Mouse (Mus musculus) heart, postnatal 0 days (tissue): ENCODE measurements around the gene Tle3. TPM values are rescaled to one million over a fixed set of nuclear protein-coding genes. Genes with fewer than 3 reads are reported as not detected.

ENCODE experiments used
- ATAC-seq: fragments of 200-750 bp; cut with Nextera tagmentation; 2 replicates; pipeline ENCODE4 v1.8.0; 2017; ENCODE audit warnings: low read depth, moderate number of reproducible peaks, moderate library complexity; ENCODE audit not compliant: insufficient read depth
- DNase-seq: peaks from one replicate; pipeline ENCODE4 v3.0.0-alpha.2; 2016; ENCODE audit warnings: low spot score
- H3K27ac ChIP-seq: fragments of 300-500 bp; sonication (generic); 2 replicates; pipeline ENCODE4 v1.5.1; 2014; ENCODE audit warnings: low read depth, mild to moderate bottlenecking
- H3K27me3 ChIP-seq: fragments of 300-500 bp; sonication (generic); 2 replicates; pipeline ENCODE4 v1.6.1; 2014; ENCODE audit warnings: low read length, mixed read lengths; ENCODE audit not compliant: control insufficient read depth, insufficient read depth
- H3K36me3 ChIP-seq: fragments of 300-500 bp; sonication (generic); replicated peaks from 2 replicates; pipeline ENCODE4 v1.6.1; 2014; ENCODE audit warnings: low read length, mixed read lengths; ENCODE audit not compliant: control insufficient read depth, insufficient read depth
- H3K4me1 ChIP-seq: fragments of 300-500 bp; sonication (generic); 2 replicates; pipeline ENCODE4 v1.6.1; 2014; ENCODE audit warnings: antibody characterized with exemption; ENCODE audit not compliant: control insufficient read depth, insufficient read depth
- H3K4me2 ChIP-seq: fragments of 300-500 bp; sonication (generic); 2 replicates; pipeline ENCODE4 v1.6.1; 2014; ENCODE audit warnings: low read depth, mild to moderate bottlenecking, low read length, moderate library complexity
- H3K4me3 ChIP-seq: fragments of 300-500 bp; sonication (generic); 2 replicates; pipeline ENCODE4 v1.5.1; 2014; ENCODE audit warnings: low read depth, low read length
- H3K9ac ChIP-seq: fragments of 300-500 bp; sonication (generic); replicated peaks from 2 replicates; pipeline ENCODE4 v1.6.1; 2014; ENCODE audit warnings: low read depth, low read length, mixed read lengths
- H3K9me3 ChIP-seq: fragments of 300-500 bp; sonication (generic); replicated peaks from 2 replicates; pipeline ENCODE4 v1.6.1; 2016; ENCODE audit warnings: low read length; ENCODE audit not compliant: control insufficient read depth
- CTCF ChIP-seq: IDR thresholded peaks from 2 replicates; pipeline ENCODE4 v1.5.1; 2016; ENCODE audit warnings: antibody characterized with exemption, control low read depth, low read depth
- EP300 ChIP-seq: IDR thresholded peaks from 2 replicates; pipeline ENCODE4 v1.6.1; 2016; ENCODE audit warnings: antibody characterized with exemption, low read depth
- WGBS: fragments of 180-500 bp; shearing (Covaris S2); extraction: QIAGEN DNeasy Blood & Tissue Kit; methylation state at CpG from one replicate; pipeline ENCODE4 v1.1.7; 2014; 5-methylcytosine and 5-hydroxymethylcytosine counted together
- polyA plus RNA-seq: library from polyadenylated mRNA; unstranded; fragments of >200 nt; fragmentation: Nextera tagmentation; extraction: Ambion mirVana; gene quantifications from 2 replicates; pipeline ENCODE4 v1.2.1, GENCODE M21; 2015
- total RNA-seq: library from RNA; depleted of rRNA; stranded (reverse); fragments of >200 nt; gene quantifications from 2 replicates; pipeline ENCODE4 v1.2.3, GENCODE M21; 2014; ENCODE audit warnings: low replicate concordance

Tle3 gene
- total and polyA plus RNA-seq, 2 experiments from 2014 or later = 4.9 to 22.8 TPM

GRCm38 (mm10) chr9:61387797-61388196 lies 15.6 kb downstream of the Tle3 start:
- H3K27me3 ChIP-seq = peaks cover 100% of the 10 kb centered on the region
- no peaks in the 10 kb centered on the region for H3K4me1 ChIP-seq
- no peak overlapping the region for H3K9ac ChIP-seq
- peaks cover 8% of the 10 kb centered on the region; the same call in 1 of the 2 replicates for H3K36me3 ChIP-seq
- H3K9me3 ChIP-seq = no peaks in the 10 kb centered on the region
- H3K4me3 ChIP-seq = no peak overlapping the region
- TF ChIP-seq EP300 (no peak), CTCF (no peak)
- 85% methylated on average over 5 of the region's 5 CpGs for WGBS
- H3K27ac ChIP-seq = no peak overlapping the region
- DNase-seq (no peak), ATAC-seq (no peak)
- no peak overlapping the region for H3K4me2 ChIP-seq

GRCm38 (mm10) chr9:61388214-61388613 lies 16.0 kb downstream of the Tle3 start:
- H3K9me3 ChIP-seq = no peaks in the 10 kb centered on the region
- H3K4me3 ChIP-seq = no peak overlapping the region
- H3K27ac ChIP-seq = no peak overlapping the region
- no peaks in the 10 kb centered on the region for H3K4me1 ChIP-seq
- peaks cover 99% of the 10 kb centered on the region for H3K27me3 ChIP-seq
- TF ChIP-seq EP300 = no peak
- no peak for TF ChIP-seq CTCF
- H3K36me3 ChIP-seq = peaks cover 9% of the 10 kb centered on the region; the same call in 1 of the 2 replicates
- no peak overlapping the region for H3K9ac ChIP-seq
- 85% methylated on average over 12 of the region's 12 CpGs for WGBS
- no peak overlapping the region for H3K4me2 ChIP-seq
- no peak for DNase-seq
- ATAC-seq = no peak

GRCm38 (mm10) chr9:61388689-61389403 lies 16.7 kb downstream of the Tle3 start:
- ATAC-seq = no peak
- no peaks in the 10 kb centered on the region for H3K9me3 ChIP-seq
- no peak overlapping the region for H3K9ac ChIP-seq
- H3K36me3 ChIP-seq = peaks cover 15% of the 10 kb centered on the region; the same call in 1 of the 2 replicates
- peaks cover 99% of the 10 kb centered on the region for H3K27me3 ChIP-seq
- no peaks in the 10 kb centered on the region for H3K4me1 ChIP-seq
- no peak overlapping the region for H3K27ac ChIP-seq
- no peak overlapping the region for H3K4me3 ChIP-seq
- no peak for DNase-seq
- TF ChIP-seq EP300 (no peak), CTCF (no peak)
- WGBS = 69% methylated on average over 14 of the region's 14 CpGs
- H3K4me2 ChIP-seq = no peak overlapping the region

DNA sequence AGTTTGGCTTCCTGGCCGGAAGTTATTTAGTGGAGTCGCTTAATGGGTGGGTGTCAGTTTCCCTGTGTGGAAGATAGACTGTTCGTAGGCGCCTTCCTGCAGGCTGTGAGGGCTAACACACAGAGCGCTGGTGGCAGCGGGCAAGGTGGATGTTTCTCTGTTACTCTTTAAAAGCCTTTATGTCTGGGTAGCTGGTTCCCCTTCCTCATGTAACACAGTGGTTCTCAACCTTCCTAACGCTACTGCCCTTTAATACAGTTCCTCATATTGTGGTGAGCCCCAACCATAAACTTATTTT lies 17.2 kb downstream of the Tle3 start:
- 66% methylated on average over 7 of the region's 7 CpGs for WGBS
- H3K9me3 ChIP-seq = no peaks in the 10 kb centered on the region
- no peak overlapping the region for H3K4me2 ChIP-seq
- TF ChIP-seq EP300 (no peak), CTCF (no peak)
- H3K4me1 ChIP-seq = no peaks in the 10 kb centered on the region
- H3K27ac ChIP-seq = no peak overlapping the region
- DNase-seq (no peak), ATAC-seq (no peak)
- H3K4me3 ChIP-seq = no peak overlapping the region
- no peak overlapping the region for H3K9ac ChIP-seq
- H3K36me3 ChIP-seq = peaks cover 20% of the 10 kb centered on the region; the same call in 1 of the 2 replicates
- H3K27me3 ChIP-seq = peaks cover 99% of the 10 kb centered on the region

DNA sequence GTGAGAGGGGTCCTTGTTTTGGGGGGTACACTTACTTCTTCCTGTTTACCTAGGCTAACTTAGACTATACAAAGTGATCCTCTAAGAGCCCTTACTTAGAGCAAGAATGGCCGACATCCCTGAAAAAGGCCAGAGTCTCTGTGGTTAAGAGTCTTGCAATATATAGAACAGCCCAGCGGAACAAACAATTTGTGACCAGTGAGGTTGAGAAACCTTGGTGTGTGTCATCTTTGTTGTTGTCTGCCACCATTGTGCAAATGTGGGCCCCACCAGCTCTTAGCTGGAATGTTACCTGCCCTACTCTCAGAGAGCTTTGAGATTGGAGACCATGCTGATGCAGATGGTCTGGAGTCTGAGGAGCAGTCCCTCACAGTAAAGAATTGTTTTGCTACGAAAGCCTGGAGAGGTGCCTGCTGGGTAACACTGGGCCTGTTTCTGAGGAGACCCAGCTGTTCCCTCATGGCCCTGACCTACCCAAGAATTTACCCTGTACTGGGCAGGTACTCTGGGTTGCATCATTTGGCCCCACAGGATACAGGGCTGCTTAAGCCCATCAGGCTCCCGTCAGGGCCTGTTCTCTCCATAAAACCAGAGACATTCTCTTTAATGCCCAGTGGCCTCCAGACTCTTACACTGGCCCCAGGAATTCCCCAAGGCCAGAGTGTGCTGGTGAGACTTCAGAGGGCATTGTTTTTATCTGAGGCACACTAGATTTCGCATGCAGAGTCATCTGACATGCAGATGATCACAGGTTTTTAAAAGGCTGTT lies 19.6 kb downstream of the Tle3 start:
- H3K4me1 ChIP-seq = no peaks in the 10 kb centered on the region
- H3K9me3 ChIP-seq = no peaks in the 10 kb centered on the region
- no peak for ATAC-seq
- peaks cover 21% of the 10 kb centered on the region; the same call in 1 of the 2 replicates for H3K36me3 ChIP-seq
- DNase-seq = no peak
- no peak overlapping the region for H3K27ac ChIP-seq
- no peak overlapping the region for H3K4me3 ChIP-seq
- TF ChIP-seq EP300 (no peak), CTCF (no peak)
- peaks cover 99% of the 10 kb centered on the region for H3K27me3 ChIP-seq
- WGBS = 76% methylated on average over 5 of the region's 5 CpGs
- no peak overlapping the region for H3K4me2 ChIP-seq
- no peak overlapping the region for H3K9ac ChIP-seq
